Mouse (Mus musculus): ENCODE measurements around the gene Rps6ka4. TPM values are rescaled to one million over a fixed set of nuclear protein-coding genes. Genes with fewer than 3 reads are reported as not detected.

Rps6ka4 gene
- 40.3 and 43.7 TPM in 2 replicates for polyA plus RNA-seq (2015; fragmentation: Nextera tagmentation; extraction: Ambion mirVana)

GRCm38 (mm10) chr19:6840475-6841291, at the start of gene Rps6ka4:
Rps6ka4 (minus strand) TSS chr19:6840636.

DNA sequence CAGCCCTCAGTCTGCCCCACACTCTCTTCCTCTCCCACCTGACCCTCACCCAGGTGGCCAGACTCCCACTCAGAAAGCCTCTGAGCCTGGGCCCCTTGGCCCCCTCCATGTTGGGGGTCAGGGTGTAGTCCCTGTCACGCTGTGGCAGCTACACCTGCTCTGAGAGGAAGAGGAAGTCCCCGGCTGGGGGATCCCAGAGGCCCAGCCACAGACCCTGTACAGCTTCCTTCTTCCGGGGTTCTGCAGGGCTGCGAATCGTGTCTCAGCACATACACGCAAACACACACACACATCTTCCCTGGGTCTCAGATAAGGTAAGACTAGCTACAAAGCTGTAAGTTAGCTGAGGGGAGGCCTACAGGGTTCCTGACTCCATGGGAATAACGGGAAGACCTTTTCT, 17.6 kb upstream of the Rps6ka4 start, which contains the start of gene Ccdc88b:
Ccdc88b (minus strand) TSS at position 181 of the 400 bp plus-strand sequence.

Small RNA genes within 50 kb of the gene (microRNA-seq; reads per million reads assigned to microRNA genes)
- gene Mir5046 = not detected

Other genes starting within 250 kb of the Rps6ka4 start
- 0.83 and 1.3 TPM in 2 replicates for gene Ccdc88b, start 17.6 kb upstream of the Rps6ka4 start, polyA plus RNA-seq (2015; fragmentation: Nextera tagmentation; extraction: Ambion mirVana)
- gene Trmt112, start 69.1 kb upstream of the Rps6ka4 start, polyA plus RNA-seq (2015; fragmentation: Nextera tagmentation; extraction: Ambion mirVana) = 77.8 and 79.0 TPM in 2 replicates
- gene Prdx5, start 69.5 kb upstream of the Rps6ka4 start, polyA plus RNA-seq (2015; fragmentation: Nextera tagmentation; extraction: Ambion mirVana) = 550 and 643 TPM in 2 replicates
- 14.4 and 16.9 TPM in 2 replicates for gene Esrra, start 81.2 kb upstream of the Rps6ka4 start, polyA plus RNA-seq (2015; fragmentation: Nextera tagmentation; extraction: Ambion mirVana)
- gene Catsperz, start 84.7 kb upstream of the Rps6ka4 start, polyA plus RNA-seq (2015; fragmentation: Nextera tagmentation; extraction: Ambion mirVana) = 2.5 and 3.3 TPM in 2 replicates
- gene Kcnk4, start 93.9 kb upstream of the Rps6ka4 start, polyA plus RNA-seq (2015; fragmentation: Nextera tagmentation; extraction: Ambion mirVana) = 0.44 and 0.81 TPM in 2 replicates
- gene Bad, start 101.2 kb upstream of the Rps6ka4 start, polyA plus RNA-seq (2015; fragmentation: Nextera tagmentation; extraction: Ambion mirVana) = 67.7 and 73.8 TPM in 2 replicates
- 23.7 and 24.3 TPM in 2 replicates for gene Gpr137, start 101.8 kb upstream of the Rps6ka4 start, polyA plus RNA-seq (2015; fragmentation: Nextera tagmentation; extraction: Ambion mirVana)
- gene Ppp1r14b, start 134.3 kb upstream of the Rps6ka4 start, polyA plus RNA-seq (2015; fragmentation: Nextera tagmentation; extraction: Ambion mirVana) = 81.0 and 92.9 TPM in 2 replicates
- gene Plcb3, start 135.8 kb upstream of the Rps6ka4 start, polyA plus RNA-seq (2015; fragmentation: Nextera tagmentation; extraction: Ambion mirVana) = 31.8 TPM in 2 replicates
- 74.7 and 85.4 TPM in 2 replicates for gene Fkbp2, start 139.9 kb upstream of the Rps6ka4 start, polyA plus RNA-seq (2015; fragmentation: Nextera tagmentation; extraction: Ambion mirVana)
- gene Vegfb, start 147.0 kb upstream of the Rps6ka4 start, polyA plus RNA-seq (2015; fragmentation: Nextera tagmentation; extraction: Ambion mirVana) = 34.4 and 38.7 TPM in 2 replicates
- gene Dnajc4, start 151.9 kb upstream of the Rps6ka4 start, polyA plus RNA-seq (2015; fragmentation: Nextera tagmentation; extraction: Ambion mirVana) = 26.6 and 32.5 TPM in 2 replicates
- 17.2 and 19.9 TPM in 2 replicates for gene Nudt22, start 155.5 kb upstream of the Rps6ka4 start, polyA plus RNA-seq (2015; fragmentation: Nextera tagmentation; extraction: Ambion mirVana)
- 10.9 and 11.3 TPM in 2 replicates for gene Trpt1, start 155.5 kb upstream of the Rps6ka4 start, polyA plus RNA-seq (2015; fragmentation: Nextera tagmentation; extraction: Ambion mirVana)
- 7.1 and 19.9 TPM in 2 replicates for gene Fermt3, start 178.8 kb upstream of the Rps6ka4 start, polyA plus RNA-seq (2015; fragmentation: Nextera tagmentation; extraction: Ambion mirVana)
- gene Stip1, start 199.3 kb upstream of the Rps6ka4 start, polyA plus RNA-seq (2015; fragmentation: Nextera tagmentation; extraction: Ambion mirVana) = 79.0 and 85.8 TPM in 2 replicates
- 5.4 and 6.9 TPM in 2 replicates for gene Macrod1, start 216.2 kb upstream of the Rps6ka4 start, polyA plus RNA-seq (2015; fragmentation: Nextera tagmentation; extraction: Ambion mirVana)